Mouse (Mus musculus): Measurements from ENCODE around the gene Gm9964. TPM values are rescaled to one million over a fixed set of nuclear protein-coding genes. Genes with fewer than 3 reads are reported as not detected.

Gm9964 gene
- polyA plus RNA-seq, 1 experiment from 2014 or later, result not detected

DNA sequence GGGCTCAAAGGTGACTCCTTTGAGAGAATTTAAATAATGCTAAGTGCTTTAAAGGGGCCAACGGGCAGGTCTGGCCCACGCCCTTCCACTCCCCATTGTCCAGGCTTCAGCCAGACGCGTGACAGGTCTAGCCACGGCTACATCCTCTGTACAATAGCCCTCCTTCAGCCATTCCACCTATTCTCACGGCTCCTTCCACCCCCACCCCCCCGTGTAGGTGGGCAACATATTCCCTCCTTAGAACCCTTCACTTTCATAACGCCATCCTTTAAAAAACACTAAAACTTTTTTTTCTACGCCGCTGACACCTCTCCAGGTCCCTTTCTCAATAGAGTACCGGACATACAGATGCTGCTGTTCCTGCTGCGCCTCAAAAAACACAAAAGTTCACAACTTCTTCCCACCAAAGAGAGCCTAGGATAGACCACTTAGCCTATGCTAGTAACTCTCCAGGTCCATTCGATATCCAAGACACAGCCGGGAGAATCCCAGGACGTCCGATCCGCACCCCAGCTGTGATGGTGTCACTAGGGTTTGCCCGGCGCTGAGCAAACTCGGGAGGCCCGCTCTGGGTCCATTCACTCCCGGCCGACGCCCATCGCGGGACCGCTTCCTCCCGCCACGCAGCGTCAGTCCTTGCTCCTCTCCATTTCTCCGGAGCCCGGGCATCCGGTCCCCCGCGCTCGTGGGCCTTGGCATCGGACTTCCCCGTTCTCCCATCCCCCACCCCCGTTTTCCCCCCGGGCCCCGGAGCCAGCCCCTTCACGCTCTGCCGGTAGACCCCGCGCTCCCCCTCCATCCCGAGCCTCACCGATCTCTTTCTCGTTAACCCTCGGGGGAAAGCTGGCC is 42.9 kb downstream of the Gm9964 start:
- peaks cover 3% of the 10 kb centered on the region; the same call in 1 of the 2 replicates for H3K36me3 ChIP-seq (ENCODE audit: control insufficient read depth, insufficient read depth, low read length)
- 2% methylated on average over 49 of the region's 49 CpGs for WGBS (ENCODE audit: insufficient replicate concordance)
- ATAC-seq (replicated peaks; ENCODE audit: insufficient number of reproducible peaks, low FRiP score, low TSS enrichment), result peak; percentile 67

DNA sequence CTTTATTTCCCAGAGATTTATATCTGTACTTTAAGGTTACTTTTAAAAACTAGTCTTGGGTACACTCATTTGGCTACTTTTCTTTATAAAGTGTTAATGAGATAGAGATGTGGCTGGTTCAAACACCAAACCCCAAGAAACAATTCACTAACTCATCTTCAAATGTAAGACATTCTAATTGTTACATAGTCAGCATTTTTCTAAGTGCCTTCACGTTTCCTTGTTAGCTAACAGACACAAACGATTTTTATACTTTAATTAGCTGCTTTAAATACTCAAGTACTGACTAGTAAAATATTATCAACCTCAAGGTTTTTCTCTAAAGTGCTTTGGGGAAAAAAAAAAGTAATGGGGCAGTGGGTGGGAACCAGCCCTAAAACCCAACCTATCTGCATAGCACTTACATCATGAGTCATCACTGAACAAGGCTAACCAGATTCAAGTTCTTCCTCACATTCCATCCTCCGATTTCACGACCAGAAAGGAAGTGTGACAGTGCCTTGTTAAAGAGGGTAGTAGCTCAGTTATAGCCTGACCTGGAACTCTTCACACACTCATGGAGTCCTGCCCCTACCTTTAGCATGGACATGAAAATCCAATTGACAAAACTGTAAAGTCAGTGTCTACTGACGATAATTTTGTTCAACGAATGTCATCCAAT is 43.7 kb downstream of the Gm9964 start:
- Histone ChIP-seq H3K4me3 (ENCODE audit: low read depth, low read length) (peak overlapping the region; percentile 97), H3K9ac (ENCODE audit: low read depth, low read length) (peak overlapping the region; percentile 100), H3K4me1 (ENCODE audit: control insufficient read depth, insufficient read depth, low read length) (peaks cover 9% of the 10 kb centered on the region), H3K27ac (ENCODE audit: low read depth, low read length) (peak overlapping the region; percentile 97), H3K9me3 (replicated peaks; ENCODE audit: control insufficient read depth, low read length) (no peaks in the 10 kb centered on the region), H3K4me2 (peak overlapping the region; percentile 82), H3K36me3 (ENCODE audit: control insufficient read depth, insufficient read depth, low read length) (peaks cover 6% of the 10 kb centered on the region; the same call in 1 of the 2 replicates), H3K27me3 (ENCODE audit: control insufficient read depth, insufficient read depth, low read length) (no peaks in the 10 kb centered on the region)
- 18% methylated on average over 6 of the region's 6 CpGs for WGBS (ENCODE audit: insufficient replicate concordance)
- no peak for ATAC-seq (replicated peaks; ENCODE audit: insufficient number of reproducible peaks, low FRiP score, low TSS enrichment)

More for the DNA sequence above, 42.9 kb downstream of the Gm9964 start:
- peak overlapping the region; percentile 97 for H3K27ac ChIP-seq (ENCODE audit: low read depth, low read length)
- H3K9me3 ChIP-seq (replicated peaks; ENCODE audit: control insufficient read depth, low read length), result no peaks in the 10 kb centered on the region
- H3K4me3 ChIP-seq (ENCODE audit: low read depth, low read length), result peak overlapping the region; percentile 97
- H3K9ac ChIP-seq (ENCODE audit: low read depth, low read length), result peak overlapping the region; percentile 100
- H3K4me1 ChIP-seq (ENCODE audit: control insufficient read depth, insufficient read depth, low read length), result peaks cover 9% of the 10 kb centered on the region
- H3K27me3 ChIP-seq (ENCODE audit: control insufficient read depth, insufficient read depth, low read length), result no peaks in the 10 kb centered on the region
- peak overlapping the region; percentile 82 for H3K4me2 ChIP-seq

Other genes with a start within 250 kb of the Gm9964 start
- gene Ksr1, start 150.5 kb downstream of the Gm9964 start, polyA plus RNA-seq (2014; fragmentation: Nextera tagmentation; extraction: Ambion mirVana), result 4.4 and 4.6 TPM in 2 replicates
- gene Wsb1, start 42.2 kb downstream of the Gm9964 start, polyA plus RNA-seq (2014; fragmentation: Nextera tagmentation; extraction: Ambion mirVana), result 196 and 230 TPM in 2 replicates
- 6.1 and 9.6 TPM in 2 replicates for gene Nf1, start 42.8 kb upstream of the Gm9964 start, polyA plus RNA-seq (2014; fragmentation: Nextera tagmentation; extraction: Ambion mirVana)
- gene Omg, start 207.2 kb upstream of the Gm9964 start, polyA plus RNA-seq (2014; fragmentation: Nextera tagmentation; extraction: Ambion mirVana), result 0.23 and 0.31 TPM in 2 replicates
- 0.54 and 0.99 TPM in 2 replicates for gene Evi2b, start 226.9 kb upstream of the Gm9964 start, polyA plus RNA-seq (2014; fragmentation: Nextera tagmentation; extraction: Ambion mirVana)
- gene Evi2, start 233.7 kb upstream of the Gm9964 start, polyA plus RNA-seq (2014; fragmentation: Nextera tagmentation; extraction: Ambion mirVana), result 0.41 and 1.4 TPM in 2 replicates
- gene Evi2a, start 233.7 kb upstream of the Gm9964 start, polyA plus RNA-seq (2014; fragmentation: Nextera tagmentation; extraction: Ambion mirVana), result 1.00 and 2.9 TPM in 2 replicates

Data from heart, embryonic 11.5 days (tissue).